Mouse (Mus musculus) gastrocnemius, postnatal 10 days (tissue): Measurements from ENCODE around the gene Tbx5. TPM values are rescaled to one million over a fixed set of nuclear protein-coding genes. Genes with fewer than 3 reads are reported as not detected.

Source experiments
- total RNA-seq, 2 experiments: library from RNA; stranded (reverse); gene quantifications; 2 replicates each; pipeline ENCODE4 v1.2.3; 2021

Tbx5 gene
- total RNA-seq, 2 experiments from 2014 or later, result 0.12 TPM; not detected in 1

Other genes starting within 250 kb of the Tbx5 start
- gene Tbx3, start 162.0 kb upstream of the Tbx5 start, total RNA-seq, result 1 to 10 TPM; 7.0 to 9.7 TPM